Mouse (Mus musculus): ENCODE results near the gene Nxt2.

Nxt2 gene

DNA sequence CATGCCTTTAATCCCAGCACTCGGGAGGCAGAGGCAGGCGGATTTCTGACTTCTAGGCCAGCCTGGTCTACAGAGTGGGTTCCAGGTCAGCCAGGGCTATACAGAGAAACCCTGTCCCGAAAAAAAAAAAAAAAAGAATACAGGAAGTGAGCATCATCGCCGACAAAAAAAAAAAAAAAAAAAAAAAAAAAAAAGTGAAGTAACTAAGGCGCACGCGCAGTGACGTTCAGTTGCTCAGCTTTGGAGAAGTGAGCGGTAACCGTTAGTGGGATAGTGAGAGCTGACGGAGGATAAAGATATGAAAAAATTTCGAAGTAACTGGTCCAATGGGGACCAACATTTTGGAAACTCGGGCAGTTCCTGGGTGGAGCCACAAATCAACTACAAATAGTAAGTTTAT, at the start of gene Nxt2:
Gene Nxt2, plus strand, starts transcription at position 229 of the 400 bp plus-strand sequence.
- DNase-seq: no peak

GRCm38 (mm10) chrX:142176981-142177380, 49.6 kb upstream of the Nxt2 start:
- no peak for DNase-seq

GRCm38 (mm10) chrX:142182026-142182425, 44.5 kb upstream of the Nxt2 start:
- peak; percentile 27 to 46 for DNase-seq

GRCm38 (mm10) chrX:142189023-142189703, 37.4 kb upstream of the Nxt2 start:
- peak; percentile 62 to 75 for DNase-seq

DNA sequence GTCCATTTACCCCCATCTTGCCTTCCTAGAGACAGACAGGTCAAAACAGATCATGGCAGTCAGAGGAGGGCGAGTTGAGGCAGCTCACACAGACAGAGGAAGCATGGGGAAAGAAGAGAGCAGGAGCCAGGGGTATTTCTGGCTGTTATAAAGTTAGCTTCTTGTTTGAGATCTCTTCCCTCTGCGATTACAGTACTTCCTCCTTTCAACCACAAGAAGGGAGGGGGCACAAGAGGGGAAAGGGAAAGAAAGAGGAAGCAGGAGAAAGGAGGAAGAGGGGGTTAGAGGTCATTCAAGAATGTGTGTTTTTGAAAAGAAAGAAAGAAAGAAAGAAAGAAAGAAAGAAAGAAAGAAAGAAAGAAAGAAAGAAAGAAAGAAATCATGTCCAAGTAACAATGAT, 36.2 kb upstream of the Nxt2 start:
- DNase-seq: no peak

GRCm38 (mm10) chrX:142194420-142194819, 32.1 kb upstream of the Nxt2 start:
- peak; percentile 72 to 76 for DNase-seq

DNA sequence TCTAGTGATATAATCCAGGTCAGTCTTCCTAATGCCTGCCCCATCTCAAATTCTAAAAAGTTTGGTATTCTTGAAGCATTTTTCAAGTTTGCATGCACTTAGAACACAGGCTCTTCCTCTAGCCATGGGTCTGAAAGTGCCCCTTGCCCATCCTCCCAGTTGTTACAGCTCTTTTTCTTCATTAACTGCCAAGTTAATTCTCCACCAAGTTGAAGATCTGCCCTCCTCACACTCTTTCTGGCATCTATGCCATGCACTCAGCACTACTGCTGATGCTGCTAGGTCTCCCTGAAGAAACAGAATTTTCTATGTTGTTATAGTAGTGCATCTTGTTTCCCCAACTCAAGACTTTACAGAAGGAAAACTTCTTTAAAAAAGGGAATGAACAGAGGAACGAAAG, 31.0 kb upstream of the Nxt2 start:
- peak; percentile 32 to 40 for DNase-seq

GRCm38 (mm10) chrX:142196831-142197230, 29.7 kb upstream of the Nxt2 start, which contains the start of gene Gucy2f:
Gene Gucy2f, minus strand, starts transcription at chrX:142196931.
- DNase-seq: no peak

- peak; percentile 31 to 38 for DNase-seq
Measured at GRCm38 (mm10) chrX:142200295-142200694, 26.3 kb upstream of the Nxt2 start.

DNA sequence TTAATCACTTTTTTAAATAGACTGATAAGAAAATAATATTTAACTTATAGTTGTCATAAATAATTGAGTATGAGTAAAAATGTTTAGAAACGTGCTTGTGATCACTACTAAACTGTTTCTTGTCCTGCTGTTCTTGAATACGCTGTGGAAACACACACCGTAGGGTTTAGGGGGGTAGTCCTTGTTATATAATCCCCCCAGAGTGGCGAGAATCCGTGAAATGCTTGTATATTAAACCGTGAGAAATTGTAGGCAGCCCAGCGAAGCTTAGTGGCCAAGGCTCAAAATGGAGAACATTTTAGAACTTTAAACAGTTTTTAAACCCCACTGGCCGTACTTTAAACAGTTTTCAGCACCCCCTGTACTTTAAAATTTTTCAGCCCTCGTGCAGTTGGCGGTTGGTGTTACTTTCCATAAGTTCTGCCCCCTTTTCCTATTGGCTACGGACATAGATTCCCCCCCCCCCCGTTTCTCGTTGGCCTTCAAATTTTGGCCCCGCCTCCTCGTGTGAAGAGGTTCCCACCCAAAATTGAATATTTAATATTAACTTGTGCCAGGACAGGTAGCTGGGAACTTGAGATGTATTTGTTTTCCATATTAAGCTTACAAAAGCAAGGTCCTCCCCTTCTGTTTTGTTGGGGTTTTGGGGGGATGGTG, 956 bp downstream of the Nxt2 start:
- DNase-seq: peak; percentile 64 to 68

- DNase-seq: peak; percentile 63 to 81
Measured at GRCm38 (mm10) chrX:142228055-142228768, 1.6 kb downstream of the Nxt2 start.

GRCm38 (mm10) chrX:142228769-142229158, 2.2 kb downstream of the Nxt2 start:
- no peak for DNase-seq

GRCm38 (mm10) chrX:142236146-142236545, 9.6 kb downstream of the Nxt2 start:
- DNase-seq: peak; percentile 57 to 60

GRCm38 (mm10) chrX:142237101-142237500, 10.5 kb downstream of the Nxt2 start:
- no peak for DNase-seq

DNA sequence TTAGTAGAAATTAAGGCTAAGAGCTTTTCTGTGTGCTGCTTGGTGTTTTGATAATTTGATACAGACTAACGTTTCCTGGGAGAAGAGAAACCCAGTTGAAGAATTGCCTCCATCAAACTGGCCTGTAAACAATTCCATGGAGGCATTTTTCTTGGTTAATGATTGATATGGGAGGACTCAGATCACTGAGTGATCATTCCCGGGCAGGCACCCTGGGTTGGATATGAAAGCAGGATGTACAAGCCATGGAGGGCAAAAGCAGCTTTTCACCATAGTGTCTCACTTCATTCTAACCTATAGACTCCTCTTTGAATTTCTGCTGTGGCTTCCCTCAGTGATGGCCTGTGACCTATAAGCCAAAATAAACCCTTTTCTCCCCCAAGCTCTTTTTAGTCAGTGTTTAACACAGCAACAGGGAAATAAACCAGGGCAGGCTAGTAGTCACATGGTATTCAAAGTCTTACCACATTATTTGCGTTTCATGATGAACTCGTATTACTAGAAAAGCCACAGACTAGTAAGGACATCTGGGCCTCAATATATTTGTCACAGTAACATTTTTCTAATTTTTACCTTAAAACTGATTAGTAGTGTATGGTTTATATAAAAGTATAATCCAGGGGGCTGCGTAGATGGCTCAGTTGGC, 19.2 kb downstream of the Nxt2 start:
- DNase-seq: peak; percentile 27 to 50

- no peak for DNase-seq
Measured at GRCm38 (mm10) chrX:142250008-142250736, 23.6 kb downstream of the Nxt2 start.

DNA sequence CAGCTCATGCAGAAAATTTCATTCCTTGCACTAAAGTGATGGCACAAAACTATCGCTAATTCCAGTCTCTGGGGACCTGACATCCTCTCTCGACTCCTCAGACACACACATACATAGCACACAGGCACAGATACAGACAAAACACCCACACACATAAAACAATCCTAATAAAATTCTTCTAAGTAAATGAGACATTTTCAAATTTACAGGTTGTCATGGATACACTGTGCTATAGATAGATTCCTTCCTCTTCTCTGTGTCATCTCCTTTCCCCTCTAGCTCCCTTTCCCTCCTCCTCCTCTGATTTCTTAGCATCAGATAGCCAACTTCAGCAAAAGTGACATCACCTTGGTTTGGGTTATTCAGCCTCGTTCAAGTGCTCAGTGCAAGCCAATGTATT, 49.5 kb downstream of the Nxt2 start:
- DNase-seq: no peak

DNA sequence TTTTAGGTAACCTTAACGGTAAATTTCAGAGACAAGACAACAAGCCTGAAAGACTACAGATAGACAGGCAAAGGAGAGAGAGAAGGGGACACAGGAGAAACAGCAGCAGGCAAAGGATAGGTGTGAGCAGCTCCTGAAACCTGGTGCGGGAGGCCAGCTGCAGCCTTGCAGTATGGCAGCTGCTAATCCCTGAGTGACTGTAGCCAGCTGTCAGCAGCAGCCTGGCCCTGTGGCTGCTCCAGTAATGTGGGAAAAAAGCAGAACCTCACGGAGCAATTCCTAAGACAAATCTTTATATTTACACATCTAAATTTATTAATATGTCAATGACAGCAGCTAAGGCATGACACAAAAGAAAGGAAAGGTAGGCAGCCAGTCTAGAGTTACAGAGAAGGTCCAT, 50.0 kb downstream of the Nxt2 start:
- no peak for DNase-seq

DNA sequence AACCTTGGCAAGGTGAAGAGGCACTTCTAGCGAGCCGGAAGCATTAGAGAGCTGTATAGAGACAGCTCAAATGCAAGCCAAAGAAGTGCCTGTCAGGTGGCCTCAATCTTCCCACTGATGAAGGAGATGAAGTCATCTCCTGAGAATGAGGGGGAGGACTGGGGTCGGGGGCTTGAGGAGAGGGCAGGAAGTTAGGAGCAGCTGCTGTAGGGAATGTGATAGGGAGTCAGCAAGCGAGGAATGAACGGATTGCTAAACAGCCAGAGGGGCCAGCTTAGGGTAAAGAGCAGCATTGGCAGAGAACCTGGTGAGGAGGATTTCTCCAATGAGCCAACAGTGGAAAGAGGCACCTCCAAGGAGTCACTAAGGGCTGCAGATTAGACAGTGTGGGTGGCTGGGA, 59.3 kb downstream of the Nxt2 start:
- no peak for DNase-seq

Data from kidney, postnatal 36 days (tissue).